Mouse (Mus musculus) embryonic facial prominence, embryonic 15.5 days (tissue): ENCODE results near the gene Clec1a. TPM values are rescaled to one million over a fixed set of nuclear protein-coding genes. Genes with fewer than 3 reads are reported as not detected.
A peak's percentile ranks its signal among the peaks of the same experiment; 100 is the strongest.

Experiments
- ATAC-seq: fragments of 200-750 bp; cut with Nextera tagmentation; 2 replicates; pipeline ENCODE4 v1.8.0; 2017; ENCODE audit warnings: low read depth, moderate TSS enrichment; ENCODE audit not compliant: insufficient number of reproducible peaks, low FRiP score, low TSS enrichment
- H3K27ac ChIP-seq: fragments of 300-500 bp; sonication (generic); replicated peaks from 2 replicates; pipeline ENCODE4 v1.5.1; 2015; ENCODE audit warnings: mild to moderate bottlenecking, inconsistent platforms
- H3K27me3 ChIP-seq: fragments of 300-500 bp; sonication (generic); 2 replicates; pipeline ENCODE4 v1.6.1; 2015; ENCODE audit warnings: inconsistent platforms
- H3K36me3 ChIP-seq: fragments of 300-500 bp; sonication (generic); 2 replicates; pipeline ENCODE4 v1.6.1; 2015; ENCODE audit warnings: mild to moderate bottlenecking, inconsistent platforms
- H3K4me1 ChIP-seq: fragments of 300-500 bp; sonication (generic); 2 replicates; pipeline ENCODE4 v1.6.1; 2015; ENCODE audit warnings: inconsistent platforms
- H3K4me2 ChIP-seq: fragments of 300-500 bp; sonication (generic); replicated peaks from 2 replicates; pipeline ENCODE4 v1.6.1; 2015; ENCODE audit warnings: mild to moderate bottlenecking, inconsistent platforms
- H3K4me3 ChIP-seq: fragments of 300-500 bp; sonication (generic); replicated peaks from 2 replicates; pipeline ENCODE4 v1.5.1; 2015; ENCODE audit warnings: mild to moderate bottlenecking, inconsistent platforms
- H3K9ac ChIP-seq: fragments of 300-500 bp; sonication (generic); 2 replicates; pipeline ENCODE4 v1.6.1; 2015; ENCODE audit warnings: inconsistent platforms
- H3K9me3 ChIP-seq: fragments of 300-500 bp; sonication (generic); replicated peaks from 2 replicates; pipeline ENCODE4 v1.6.1; 2016; ENCODE audit warnings: inconsistent platforms
- WGBS: fragments of 180-500 bp; shearing (Covaris S2); methylation state at CpG from one replicate; pipeline ENCODE4 v1.1.7; 2015; 5-methylcytosine and 5-hydroxymethylcytosine counted together
- polyA plus RNA-seq: library from polyadenylated mRNA; unstranded; fragments of >200 nt; fragmentation: Nextera tagmentation; extraction: Ambion mirVana; gene quantifications from 2 replicates; pipeline ENCODE4 v1.2.1, GENCODE M21; 2015

Gene Clec1a
- polyA plus RNA-seq, 1 experiment from 2014 or later, result 2.5 TPM

DNA sequence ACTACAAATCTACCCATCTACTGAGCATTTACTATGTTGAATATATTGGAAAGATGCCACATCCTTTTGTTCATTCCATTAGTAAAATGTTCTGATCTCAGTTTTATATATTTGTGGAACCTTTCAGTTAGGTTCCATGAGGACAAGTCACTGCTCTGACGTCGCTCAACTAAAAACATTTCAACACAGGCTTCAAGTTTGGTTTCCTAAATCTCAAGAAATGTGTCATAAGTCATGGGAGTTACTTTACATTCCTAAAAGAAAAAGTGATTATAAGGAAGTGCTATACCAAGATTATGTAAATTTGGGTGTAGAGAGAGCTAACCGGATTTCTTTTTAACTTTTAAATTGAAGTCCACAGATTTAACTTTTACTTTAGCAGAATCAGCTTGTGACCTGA lies 15.8 kb downstream of the Clec1a start:
- H3K4me1 ChIP-seq, result no peaks in the 10 kb centered on the region
- H3K4me3 ChIP-seq, result no peak overlapping the region
- 76% methylated on average over 3 of the region's 3 CpGs for WGBS
- H3K36me3 ChIP-seq, result no peaks in the 10 kb centered on the region
- H3K9ac ChIP-seq, result no peak overlapping the region
- H3K27me3 ChIP-seq, result no peaks in the 10 kb centered on the region
- ATAC-seq, result no peak
- H3K4me2 ChIP-seq, result no peak overlapping the region
- H3K27ac ChIP-seq, result no peak overlapping the region
- no peaks in the 10 kb centered on the region for H3K9me3 ChIP-seq

DNA sequence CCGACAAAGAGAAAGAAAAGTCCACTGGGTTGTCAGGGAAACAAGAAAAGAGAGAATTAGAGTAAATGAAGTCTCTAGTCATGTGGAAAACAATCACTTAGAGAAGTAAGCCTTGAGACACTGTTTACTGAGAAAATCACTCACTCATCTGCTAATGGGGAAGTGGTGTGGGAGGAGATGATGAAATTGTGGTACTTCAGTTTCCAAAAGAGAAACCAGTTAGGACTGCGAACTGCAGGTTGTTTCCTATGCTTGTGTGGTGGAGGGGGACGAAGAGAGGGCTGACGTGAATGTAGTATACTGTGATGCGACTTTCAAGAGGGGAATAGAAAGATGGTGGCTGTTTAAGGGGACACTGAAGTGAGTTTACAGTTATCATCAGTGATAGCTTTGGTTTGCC lies 17.6 kb downstream of the Clec1a start:
- Histone ChIP-seq H3K4me1 (no peaks in the 10 kb centered on the region), H3K4me2 (no peak overlapping the region), H3K36me3 (no peaks in the 10 kb centered on the region), H3K27me3 (no peaks in the 10 kb centered on the region), H3K9me3 (no peaks in the 10 kb centered on the region), H3K9ac (no peak overlapping the region), H3K4me3 (no peak overlapping the region), H3K27ac (no peak overlapping the region)
- no peak for ATAC-seq
- WGBS, result 76% methylated on average over 5 of the region's 5 CpGs

DNA sequence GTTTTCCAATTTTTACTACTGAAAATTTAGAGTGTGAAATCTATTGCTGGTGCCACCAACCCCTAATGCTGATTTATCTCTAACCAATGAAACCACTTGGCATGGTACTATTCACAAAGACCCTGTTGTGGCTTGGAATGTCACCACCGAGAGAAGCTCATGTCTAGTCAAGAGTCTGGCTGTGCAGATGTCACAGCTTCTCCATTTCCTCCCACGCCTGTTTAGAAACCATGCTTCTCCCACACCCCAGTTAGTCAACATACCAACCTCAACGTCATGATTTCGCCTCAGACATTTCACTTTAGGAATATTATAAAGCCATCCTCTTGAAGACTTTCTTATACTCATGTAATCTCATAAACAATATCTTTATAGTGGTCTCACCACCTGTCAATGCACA lies 24.5 kb downstream of the Clec1a start:
- 73% methylated on average over 4 of the region's 4 CpGs for WGBS
- H3K4me3 ChIP-seq, result no peak overlapping the region
- no peaks in the 10 kb centered on the region for H3K27me3 ChIP-seq
- H3K9ac ChIP-seq, result no peak overlapping the region
- no peak for ATAC-seq
- no peaks in the 10 kb centered on the region for H3K4me1 ChIP-seq
- H3K4me2 ChIP-seq, result no peak overlapping the region
- H3K9me3 ChIP-seq, result no peaks in the 10 kb centered on the region
- H3K27ac ChIP-seq, result no peak overlapping the region
- H3K36me3 ChIP-seq, result no peaks in the 10 kb centered on the region

DNA sequence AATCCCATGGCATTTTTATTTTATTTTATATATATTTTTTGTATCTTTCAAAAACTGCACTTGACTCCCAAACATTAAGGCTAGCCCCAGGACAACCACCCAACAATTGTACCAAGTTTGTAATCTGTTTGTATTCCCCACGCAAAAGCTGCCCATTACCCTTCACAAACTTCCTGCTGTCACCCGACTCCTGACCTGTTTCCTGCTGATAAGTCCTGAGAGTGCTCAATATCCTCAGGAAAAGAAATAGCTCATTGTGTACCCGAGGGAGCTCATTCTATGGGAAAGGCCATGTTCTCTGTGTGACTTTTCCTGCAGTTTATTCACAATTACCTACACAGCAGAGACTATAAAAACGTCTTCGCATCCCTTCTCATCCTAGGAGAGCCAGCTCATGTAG lies 26.0 kb downstream of the Clec1a start:
- no peak overlapping the region for H3K27ac ChIP-seq
- no peak overlapping the region for H3K4me3 ChIP-seq
- H3K27me3 ChIP-seq, result no peaks in the 10 kb centered on the region
- no peak overlapping the region for H3K4me2 ChIP-seq
- no peaks in the 10 kb centered on the region for H3K4me1 ChIP-seq
- H3K36me3 ChIP-seq, result no peaks in the 10 kb centered on the region
- no peak for ATAC-seq
- no peak overlapping the region for H3K9ac ChIP-seq
- H3K9me3 ChIP-seq, result no peaks in the 10 kb centered on the region
- 21% methylated on average over 5 of the region's 5 CpGs for WGBS

DNA sequence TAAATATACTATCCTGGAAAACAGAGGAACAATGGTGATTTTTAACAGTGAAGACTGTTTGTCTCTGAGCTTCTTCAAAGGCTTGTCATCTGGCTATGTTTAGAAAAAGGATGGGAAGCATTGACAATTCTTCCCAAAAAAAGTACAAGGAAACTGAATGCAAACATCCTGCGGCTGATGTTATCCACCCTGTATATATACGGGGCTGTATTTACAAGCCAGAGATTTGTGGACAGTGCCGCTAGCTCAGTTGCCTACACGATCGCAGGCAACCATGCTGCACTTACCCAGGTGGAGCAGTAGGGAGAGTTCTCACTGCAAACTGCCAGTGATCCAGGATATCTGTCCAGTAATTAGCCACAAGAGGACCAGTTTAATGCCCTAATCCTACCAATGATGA lies 26.6 kb downstream of the Clec1a start:
- H3K4me3 ChIP-seq, result no peak overlapping the region
- no peak for ATAC-seq
- H3K36me3 ChIP-seq, result no peaks in the 10 kb centered on the region
- 58% methylated on average over 5 of the region's 5 CpGs for WGBS
- H3K9ac ChIP-seq, result no peak overlapping the region
- H3K4me2 ChIP-seq, result no peak overlapping the region
- no peak overlapping the region for H3K27ac ChIP-seq
- no peaks in the 10 kb centered on the region for H3K27me3 ChIP-seq
- no peaks in the 10 kb centered on the region for H3K9me3 ChIP-seq
- no peaks in the 10 kb centered on the region for H3K4me1 ChIP-seq

DNA sequence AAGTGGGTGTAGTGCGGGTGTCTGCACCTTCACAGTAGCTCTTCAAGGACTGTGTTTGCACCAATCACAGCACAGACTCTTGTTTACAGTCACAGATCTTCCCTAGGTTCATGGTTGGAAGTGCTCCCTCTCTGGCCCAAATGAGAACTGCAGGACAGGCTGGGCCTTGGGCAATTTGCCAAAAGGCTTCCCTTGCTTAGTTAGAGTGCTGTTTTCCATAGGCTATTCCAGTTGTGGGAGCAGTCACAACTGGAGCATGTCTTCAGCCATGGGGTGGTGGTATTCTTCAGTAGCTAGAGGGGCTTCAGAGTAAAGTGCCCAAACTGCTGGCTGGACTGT lies 28.1 kb downstream of the Clec1a start:
- no peak overlapping the region for H3K27ac ChIP-seq

DNA sequence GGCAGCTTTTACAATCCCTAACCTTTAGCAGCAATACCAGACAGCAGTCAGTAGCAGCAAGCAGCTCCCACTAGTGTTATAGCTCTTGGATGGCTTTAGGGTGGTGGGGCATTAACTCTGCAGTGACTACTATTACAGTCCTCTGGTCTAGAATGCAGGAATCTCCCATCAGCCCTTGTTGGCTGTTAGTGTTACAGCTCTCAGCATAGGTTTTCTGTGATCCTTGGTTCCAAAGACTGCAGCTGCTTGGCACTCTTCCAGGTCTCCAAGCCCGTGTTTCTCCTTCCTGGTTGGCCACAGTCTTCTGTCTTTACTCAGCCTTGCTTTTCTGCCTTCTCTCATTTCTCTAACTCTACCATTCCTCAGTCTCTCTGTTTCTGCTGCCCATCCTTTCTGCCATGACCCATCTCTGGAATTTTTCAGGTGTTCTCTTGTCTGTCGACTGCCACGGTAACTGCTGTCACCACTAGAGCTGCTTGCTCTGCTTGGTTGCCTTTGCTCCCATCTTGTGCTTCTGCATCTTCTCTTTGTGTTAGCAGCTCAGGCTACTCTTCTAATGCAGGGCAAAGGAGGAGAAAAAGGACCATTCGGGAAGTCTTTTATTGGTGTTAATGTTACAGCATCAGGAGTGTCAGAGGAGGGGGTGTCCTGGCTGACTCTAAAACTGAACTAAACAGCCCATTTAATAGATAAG lies 28.6 kb downstream of the Clec1a start:
- Histone ChIP-seq H3K4me3 (no peak overlapping the region), H3K4me2 (no peak overlapping the region)
- ATAC-seq, result peak; percentile 47; the same call in 1 of the 2 replicates

More for the DNA sequence above, 28.1 kb downstream of the Clec1a start:
- WGBS, result 15% methylated on average over 1 of the region's 1 CpGs
- Histone ChIP-seq H3K4me1 (no peaks in the 10 kb centered on the region), H3K27me3 (no peaks in the 10 kb centered on the region), H3K9ac (no peak overlapping the region), H3K9me3 (no peaks in the 10 kb centered on the region), H3K4me3 (no peak overlapping the region), H3K36me3 (no peaks in the 10 kb centered on the region), H3K4me2 (no peak overlapping the region)
- peak; percentile 67; the same call in 1 of the 2 replicates for ATAC-seq

DNA sequence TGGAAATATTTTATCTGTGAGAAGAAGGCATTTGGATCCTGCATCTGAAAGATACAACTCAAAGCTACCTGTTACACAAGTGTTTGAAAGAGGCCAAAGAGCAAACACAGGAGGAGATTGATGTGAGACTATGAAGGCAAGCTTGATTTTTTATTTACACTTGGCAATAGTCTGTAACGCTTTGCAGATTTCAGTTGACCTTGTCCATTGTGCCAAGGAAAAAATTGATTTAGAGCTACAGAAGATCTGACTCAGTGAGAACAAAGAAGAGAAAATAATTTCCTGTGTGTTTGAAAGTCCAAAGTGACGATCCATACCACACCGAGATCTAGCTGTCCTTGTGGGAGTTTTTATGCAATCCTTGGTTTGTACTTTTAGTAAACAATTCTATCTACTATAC lies 29.5 kb downstream of the Clec1a start:
- 82% methylated on average over 3 of the region's 3 CpGs for WGBS

More for the DNA sequence above, 28.6 kb downstream of the Clec1a start:
- Histone ChIP-seq H3K27ac (0 out of 2 replicates have a peak overlapping the region, but pooled peaks have one; percentile 22), H3K9me3 (no peaks in the 10 kb centered on the region), H3K4me1 (no peaks in the 10 kb centered on the region), H3K36me3 (no peaks in the 10 kb centered on the region), H3K9ac (no peak overlapping the region), H3K27me3 (no peaks in the 10 kb centered on the region)
- WGBS, result 59% methylated on average over 4 of the region's 4 CpGs

DNA sequence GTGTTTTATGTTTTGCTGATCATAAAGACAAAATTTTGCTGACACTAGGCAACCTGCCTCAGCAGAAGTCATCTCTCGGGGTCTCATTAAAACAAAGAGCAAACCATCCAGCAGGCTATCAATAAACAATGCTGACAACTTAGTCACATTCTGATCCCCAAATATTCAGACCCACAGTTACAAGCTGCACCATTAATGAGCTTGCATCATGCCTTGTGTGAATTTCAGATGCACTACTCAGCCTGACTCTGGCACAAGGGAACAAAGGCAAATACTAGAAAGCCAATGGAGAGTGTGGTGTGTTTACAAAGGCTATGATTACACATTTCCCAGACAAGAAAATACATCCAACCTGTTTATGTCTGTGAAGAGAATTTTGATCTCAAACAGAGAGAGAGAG lies 37.6 kb downstream of the Clec1a start:
- 83% methylated on average over 1 of the region's 1 CpGs for WGBS
- Histone ChIP-seq H3K4me3 (no peak overlapping the region), H3K9me3 (no peaks in the 10 kb centered on the region), H3K36me3 (no peaks in the 10 kb centered on the region), H3K27me3 (no peaks in the 10 kb centered on the region), H3K9ac (no peak overlapping the region), H3K27ac (no peak overlapping the region), H3K4me1 (no peaks in the 10 kb centered on the region), H3K4me2 (no peak overlapping the region)
- ATAC-seq, result no peak

More for the DNA sequence above, 29.5 kb downstream of the Clec1a start:
- H3K27me3 ChIP-seq, result no peaks in the 10 kb centered on the region
- H3K9ac ChIP-seq, result no peak overlapping the region
- no peaks in the 10 kb centered on the region for H3K4me1 ChIP-seq
- H3K4me2 ChIP-seq, result no peak overlapping the region
- H3K9me3 ChIP-seq, result no peaks in the 10 kb centered on the region
- no peak for ATAC-seq
- no peak overlapping the region for H3K27ac ChIP-seq
- H3K4me3 ChIP-seq, result no peak overlapping the region
- H3K36me3 ChIP-seq, result no peaks in the 10 kb centered on the region

DNA sequence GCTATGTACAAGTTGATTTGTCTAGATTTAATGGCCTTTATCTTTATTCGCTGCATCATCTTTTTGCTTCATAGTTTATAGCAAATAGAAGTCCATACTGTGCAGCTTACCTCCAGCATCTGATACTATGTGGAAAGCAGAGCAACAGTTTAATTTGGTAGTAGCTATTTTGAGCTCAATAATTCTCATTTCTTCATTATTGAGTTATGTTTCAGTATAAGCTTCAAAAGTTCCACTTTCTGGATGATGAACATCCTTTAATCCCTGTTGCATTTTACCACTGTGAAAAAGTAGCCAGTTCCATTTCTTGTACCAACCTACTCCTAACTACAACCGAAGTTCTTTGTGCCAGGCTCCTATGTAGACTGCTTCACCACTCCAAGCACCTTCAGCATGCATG lies 43.2 kb downstream of the Clec1a start, which contains the start of gene Clec9a:
Gene Clec9a (plus strand): TSS at position 301 of the 400 bp plus-strand sequence.
- H3K36me3 ChIP-seq, result no peaks in the 10 kb centered on the region
- H3K4me2 ChIP-seq, result no peak within 1 kb of the TSS
- no peaks in the 10 kb centered on the region for H3K9me3 ChIP-seq
- no peak within 1 kb of the TSS for H3K27ac ChIP-seq
- WGBS, result 82% methylated on average over 2 of the region's 2 CpGs
- H3K27me3 ChIP-seq, result no peaks in the 10 kb centered on the region
- H3K4me1 ChIP-seq, result no peaks in the 10 kb centered on the region
- H3K9ac ChIP-seq, result no peak within 1 kb of the TSS
- ATAC-seq, result no peak
- H3K4me3 ChIP-seq, result no peak within 1 kb of the TSS

DNA sequence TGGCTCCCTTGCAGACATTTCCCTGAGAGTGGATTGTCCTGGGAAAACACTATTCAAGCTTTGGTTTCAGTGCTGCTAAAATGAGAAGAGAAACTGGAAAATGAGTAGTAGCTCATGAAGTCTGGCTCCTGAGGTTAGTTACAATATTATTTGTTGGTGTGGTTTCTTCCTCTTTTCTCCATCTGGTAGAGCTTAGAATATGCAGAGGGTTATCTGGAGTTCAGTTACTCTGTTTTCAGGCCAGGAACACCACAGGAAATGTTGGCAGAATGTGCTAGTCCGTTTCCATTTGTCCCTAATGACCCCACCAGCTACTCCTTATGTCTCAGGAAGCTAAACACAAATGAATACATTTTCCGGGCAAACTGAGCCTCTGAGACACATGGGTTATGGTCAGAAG lies 44.5 kb downstream of the Clec1a start:
- ATAC-seq, result no peak
- no peaks in the 10 kb centered on the region for H3K4me1 ChIP-seq
- H3K4me3 ChIP-seq, result no peak overlapping the region
- H3K9me3 ChIP-seq, result no peaks in the 10 kb centered on the region
- WGBS, result 27% methylated on average over 2 of the region's 2 CpGs
- no peak overlapping the region for H3K27ac ChIP-seq
- no peak overlapping the region for H3K9ac ChIP-seq
- H3K36me3 ChIP-seq, result no peaks in the 10 kb centered on the region
- no peak overlapping the region for H3K4me2 ChIP-seq
- H3K27me3 ChIP-seq, result no peaks in the 10 kb centered on the region

DNA sequence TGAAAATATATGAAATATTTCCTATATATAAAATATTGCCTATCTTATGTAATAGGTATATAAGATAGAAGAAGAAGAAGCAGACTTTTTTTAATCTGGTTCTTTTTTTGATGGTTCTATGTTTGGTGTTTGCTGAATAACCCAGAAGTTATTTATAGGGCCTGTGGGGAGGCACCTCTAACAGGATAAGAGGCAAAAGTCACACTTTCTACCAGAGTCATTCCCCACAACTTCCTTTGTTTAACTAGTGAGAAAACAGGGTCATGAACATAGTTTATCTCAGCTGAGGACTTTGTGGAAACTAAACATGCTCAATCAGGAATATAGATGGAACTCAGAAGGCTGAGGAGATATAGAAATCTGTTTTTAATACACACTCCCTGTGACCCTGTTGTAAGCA lies 45.8 kb downstream of the Clec1a start:
- ATAC-seq, result no peak
- no peaks in the 10 kb centered on the region for H3K9me3 ChIP-seq
- H3K4me1 ChIP-seq, result no peaks in the 10 kb centered on the region
- no peaks in the 10 kb centered on the region for H3K36me3 ChIP-seq
- H3K27me3 ChIP-seq, result no peaks in the 10 kb centered on the region
- H3K9ac ChIP-seq, result no peak overlapping the region
- no peak overlapping the region for H3K4me2 ChIP-seq
- H3K27ac ChIP-seq, result no peak overlapping the region
- no peak overlapping the region for H3K4me3 ChIP-seq
